Mouse (Mus musculus): ENCODE results near the gene Slco1a5. TPM values are rescaled to one million over a fixed set of nuclear protein-coding genes. Genes with fewer than 3 reads are reported as not detected.

Gene Slco1a5
- polyA plus RNA-seq, 1 experiment, result not detected

GRCm38 (mm10) chr6:142347431-142348385 is 24.9 kb upstream of the Slco1a5 start:
- Histone ChIP-seq H3K27me3 (ENCODE audit: control insufficient read depth) (no peaks in the 10 kb centered on the region), H3K36me3 (ENCODE audit: control insufficient read depth) (peaks cover 13% of the 10 kb centered on the region), H3K4me3 (replicated peaks) (no peak overlapping the region), H3K4me1 (ENCODE audit: control insufficient read depth) (peaks cover 17% of the 10 kb centered on the region), H3K9me3 (ENCODE audit: control insufficient read depth, low read length) (no peaks in the 10 kb centered on the region)
- TF ChIP-seq TAL1 (IDR thresholded peaks at IDR 0.05; ENCODE audit: low read length) (no peak), GATA1 (IDR thresholded peaks at IDR 0.05; ENCODE audit: low read length) (no peak)

GRCm38 (mm10) chr6:142346181-142347110 is 23.7 kb upstream of the Slco1a5 start:
- H3K9me3 ChIP-seq (ENCODE audit: control insufficient read depth, low read length), result no peaks in the 10 kb centered on the region
- H3K4me3 ChIP-seq (replicated peaks), result peak overlapping the region; percentile 81
- no peak for TF ChIP-seq GATA1 (IDR thresholded peaks at IDR 0.05; ENCODE audit: low read length)
- TF ChIP-seq TAL1 (IDR thresholded peaks at IDR 0.05; ENCODE audit: low read length), result no peak
- no peaks in the 10 kb centered on the region for H3K27me3 ChIP-seq (ENCODE audit: control insufficient read depth)
- H3K36me3 ChIP-seq (ENCODE audit: control insufficient read depth), result peaks cover 8% of the 10 kb centered on the region
- H3K4me1 ChIP-seq (ENCODE audit: control insufficient read depth), result peaks cover 17% of the 10 kb centered on the region

- Histone ChIP-seq H3K9me3 (ENCODE audit: control insufficient read depth, low read length) (no peaks in the 10 kb centered on the region), H3K4me3 (replicated peaks) (peak within 1 kb of the TSS; percentile 81), H3K27me3 (ENCODE audit: control insufficient read depth) (no peaks in the 10 kb centered on the region), H3K36me3 (ENCODE audit: control insufficient read depth) (peaks cover 3% of the 10 kb centered on the region; the same call in 1 of the 2 replicates), H3K4me1 (ENCODE audit: control insufficient read depth) (peaks cover 17% of the 10 kb centered on the region)
- TF ChIP-seq GATA1 (IDR thresholded peaks at IDR 0.05; ENCODE audit: low read length) (no peak), TAL1 (IDR thresholded peaks at IDR 0.05; ENCODE audit: low read length) (no peak)
Measured at GRCm38 (mm10) chr6:142345440-142346038, 22.8 kb upstream of the Slco1a5 start, which contains the start of gene Pyroxd1. Gene Pyroxd1, plus strand, starts transcription at chr6:142345654.

- Histone ChIP-seq H3K36me3 (ENCODE audit: control insufficient read depth) (no peaks in the 10 kb centered on the region), H3K27me3 (ENCODE audit: control insufficient read depth) (no peaks in the 10 kb centered on the region), H3K9me3 (ENCODE audit: control insufficient read depth, low read length) (no peaks in the 10 kb centered on the region), H3K4me1 (ENCODE audit: control insufficient read depth) (peaks cover 17% of the 10 kb centered on the region), H3K4me3 (replicated peaks) (no peak overlapping the region)
- TF ChIP-seq TAL1 (IDR thresholded peaks at IDR 0.05; ENCODE audit: low read length), result no peak
- TF ChIP-seq GATA1 (IDR thresholded peaks at IDR 0.05; ENCODE audit: low read length), result no peak
Measured at GRCm38 (mm10) chr6:142343561-142343960, 20.8 kb upstream of the Slco1a5 start.

GRCm38 (mm10) chr6:142339576-142339975 is 16.8 kb upstream of the Slco1a5 start:
- Histone ChIP-seq H3K9me3 (ENCODE audit: control insufficient read depth, low read length) (no peaks in the 10 kb centered on the region), H3K4me1 (ENCODE audit: control insufficient read depth) (no peaks in the 10 kb centered on the region), H3K4me3 (replicated peaks) (no peak overlapping the region), H3K36me3 (ENCODE audit: control insufficient read depth) (no peaks in the 10 kb centered on the region), H3K27me3 (ENCODE audit: control insufficient read depth) (no peaks in the 10 kb centered on the region)
- TF ChIP-seq TAL1 (IDR thresholded peaks at IDR 0.05; ENCODE audit: low read length), result no peak
- TF ChIP-seq GATA1 (IDR thresholded peaks at IDR 0.05; ENCODE audit: low read length), result no peak

- TF ChIP-seq TAL1 (IDR thresholded peaks at IDR 0.05; ENCODE audit: low read length) (no peak), GATA1 (IDR thresholded peaks at IDR 0.05; ENCODE audit: low read length) (no peak)
- H3K4me3 ChIP-seq (replicated peaks), result no peak overlapping the region
- H3K36me3 ChIP-seq (ENCODE audit: control insufficient read depth), result no peaks in the 10 kb centered on the region
- no peaks in the 10 kb centered on the region for H3K4me1 ChIP-seq (ENCODE audit: control insufficient read depth)
- no peaks in the 10 kb centered on the region for H3K27me3 ChIP-seq (ENCODE audit: control insufficient read depth)
- H3K9me3 ChIP-seq (ENCODE audit: control insufficient read depth, low read length), result no peaks in the 10 kb centered on the region
Measured at GRCm38 (mm10) chr6:142338961-142339360, 16.2 kb upstream of the Slco1a5 start.

GRCm38 (mm10) chr6:142329201-142329600 is 6.4 kb upstream of the Slco1a5 start:
- no peaks in the 10 kb centered on the region for H3K27me3 ChIP-seq (ENCODE audit: control insufficient read depth)
- H3K9me3 ChIP-seq (ENCODE audit: control insufficient read depth, low read length), result no peaks in the 10 kb centered on the region
- no peak overlapping the region for H3K4me3 ChIP-seq (replicated peaks)

GRCm38 (mm10) chr6:142326598-142326997 is 3.8 kb upstream of the Slco1a5 start:
- Histone ChIP-seq H3K36me3 (ENCODE audit: control insufficient read depth) (no peaks in the 10 kb centered on the region), H3K4me1 (ENCODE audit: control insufficient read depth) (no peaks in the 10 kb centered on the region), H3K9me3 (ENCODE audit: control insufficient read depth, low read length) (no peaks in the 10 kb centered on the region), H3K4me3 (replicated peaks) (no peak overlapping the region), H3K27me3 (ENCODE audit: control insufficient read depth) (no peaks in the 10 kb centered on the region)
- TF ChIP-seq TAL1 (IDR thresholded peaks at IDR 0.05; ENCODE audit: low read length) (no peak), GATA1 (IDR thresholded peaks at IDR 0.05; ENCODE audit: low read length) (no peak)

More at GRCm38 (mm10) chr6:142329201-142329600, 6.4 kb upstream of the Slco1a5 start:
- no peak for TF ChIP-seq GATA1 (IDR thresholded peaks at IDR 0.05; ENCODE audit: low read length)
- no peak for TF ChIP-seq TAL1 (IDR thresholded peaks at IDR 0.05; ENCODE audit: low read length)
- Histone ChIP-seq H3K36me3 (ENCODE audit: control insufficient read depth) (no peaks in the 10 kb centered on the region), H3K4me1 (ENCODE audit: control insufficient read depth) (no peaks in the 10 kb centered on the region)

Measured in erythroblast, embryonic 14.5 days (primary cell).